Comparison of ENCODE assay signal across 17 mouse cellular contexts in genomic region chr4:107364190-107364639, GRCm38 (mm10). TPM values are rescaled to one million over a fixed set of nuclear protein-coding genes. Genes with fewer than 3 reads are reported as not detected.
DNase-seq lines count a peak whose midpoint lies in the region; ATAC-seq and TF ChIP-seq lines count a peak whose summit lies in the region.
"Had no signal": no experiment of that assay in that cellular context is flagged by ENCODE, and none has a peak within 500 bp of the region (broad histone marks: within the 10 kb centered on the region; RNA-seq: fewer than 3 reads in every experiment).

No protein-coding gene starts in this region.

- H3ac ChIP-seq in myocyte (ENCODE audit: control insufficient read depth, insufficient read length), result no peak overlapping the region

- no peak for TF ChIP-seq CTCF in kidney, postnatal 0 days (IDR thresholded peaks at IDR 0.05; ENCODE audit: low read depth)
- no peak for TF ChIP-seq CTCF in G1E (IDR thresholded peaks at IDR 0.05; ENCODE audit: low read depth, low read length)

- H3K4me1 ChIP-seq in kidney, postnatal 0 days (replicated peaks; ENCODE audit: insufficient read depth, low read length), result no peaks in the 10 kb centered on the region
- peaks cover 26% of the 10 kb centered on the region for H3K4me1 ChIP-seq in G1E (ENCODE audit: insufficient read depth, low read depth, low read length)

- ATAC-seq in kidney, postnatal 0 days (replicated peaks; ENCODE audit: low FRiP score, low read depth), result no peak
- no peak for ATAC-seq in G1E (ENCODE audit: extremely low read depth, insufficient number of reproducible peaks, low FRiP score, poor library complexity, severe bottlenecking)
- peak; percentile 57 to 78 for ATAC-seq in hematopoietic stem cell, adult 5-6 weeks (replicated peaks in 1 of 2; ENCODE audit: insufficient read depth in 1 of 2, low FRiP score in 2 of 2, low TSS enrichment in 1 of 2, low read depth in 1 of 2, poor library complexity in 2 of 2, severe bottlenecking in 2 of 2)
- ATAC-seq: forebrain, embryonic 15.5 days; midbrain, embryonic 16.5 days had no signal

- H3K9me3 ChIP-seq in kidney, postnatal 0 days (replicated peaks; ENCODE audit: low read length), result no peaks in the 10 kb centered on the region
- H3K9me3 ChIP-seq in G1E (replicated peaks), result no peaks in the 10 kb centered on the region
- H3K9me3 ChIP-seq: embryonic facial prominence, embryonic 12.5 days; forebrain, embryonic 15.5 days; hindbrain, embryonic 12.5 days had no signal

- H3K27ac ChIP-seq in kidney, postnatal 0 days, result no peak overlapping the region
- H3K27ac ChIP-seq: embryonic facial prominence, embryonic 12.5 days; forebrain, embryonic 15.5 days; hindbrain, embryonic 12.5 days had no signal

- 0 out of 2 replicates have a peak, but pooled peaks cover 4% of the 10 kb centered on the region for H3K36me3 ChIP-seq in kidney, postnatal 0 days (ENCODE audit: insufficient read depth, low read length)
- H3K36me3 ChIP-seq in G1E (replicated peaks), result peaks cover 22% of the 10 kb centered on the region
- no peaks in the 10 kb centered on the region for H3K36me3 ChIP-seq in myocyte (ENCODE audit: control insufficient read depth, insufficient read depth)
- H3K36me3 ChIP-seq: forebrain, embryonic 15.5 days; hindbrain, embryonic 12.5 days had no signal

- intact Hi-C loops in heart, postnatal 10 days (cut with DNase I), result no loop called here

- peak; percentile 33 for TF ChIP-seq POLR2A in myocyte (IDR thresholded peaks at IDR 0.05; ENCODE audit: insufficient read length, low read depth)

- H3K4me2 ChIP-seq in kidney, postnatal 0 days (ENCODE audit: low read length), result no peak overlapping the region
- peak overlapping the region; percentile 64 for H3K4me2 ChIP-seq in myocyte (ENCODE audit: low read depth)
- H3K4me2 ChIP-seq: embryonic facial prominence, embryonic 12.5 days; forebrain, embryonic 15.5 days; hindbrain, embryonic 12.5 days had no signal

- H3K79me2 ChIP-seq in myocyte (ENCODE audit: control insufficient read depth, insufficient read depth), result peaks cover 12% of the 10 kb centered on the region

- peak; percentile 50 for DNase-seq in kidney, postnatal 0 days (ENCODE audit: low spot score)
- no peak for DNase-seq in kidney, adult 11 months
- peak; percentile 48 for DNase-seq in G1E (ENCODE audit: low spot score)
- DNase-seq in gastrocnemius, adult 18-20 months (ENCODE audit: low spot score), result no peak
- DNase-seq in gastrocnemius, adult 8-10 months (ENCODE audit: low spot score in 2 of 2), result no peak
- DNase-seq in heart, postnatal 10 days, result no peak
- DNase-seq: adrenal gland, adult 2 months; heart, adult 18-20 months; kidney, adult 2 months; thymus, adult 18-20 months had no signal

- no peak overlapping the region for H3K4me3 ChIP-seq in kidney, postnatal 0 days (replicated peaks; ENCODE audit: low read depth, low read length)
- peak overlapping the region; percentile 5; the same call in 1 of the 2 replicates for H3K4me3 ChIP-seq in G1E (ENCODE audit: low read depth, low read length)
- no peak overlapping the region for H3K4me3 ChIP-seq in myocyte
- H3K4me3 ChIP-seq: embryonic facial prominence, embryonic 12.5 days; forebrain, embryonic 15.5 days; hindbrain, embryonic 12.5 days had no signal

- H3K27me3 ChIP-seq in kidney, postnatal 0 days (ENCODE audit: insufficient read depth, low read length), result no peaks in the 10 kb centered on the region
- H3K27me3 ChIP-seq in G1E (ENCODE audit: insufficient read depth, low read length) (no peaks in the 10 kb centered on the region), myocyte (ENCODE audit: control insufficient read depth, insufficient read depth, insufficient read length) (no peaks in the 10 kb centered on the region)
- H3K27me3 ChIP-seq: embryonic facial prominence, embryonic 12.5 days; forebrain, embryonic 15.5 days; hindbrain, embryonic 12.5 days had no signal

- WGBS in kidney, postnatal 0 days, result 80% methylated on average over 5 of the region's 5 CpGs

- no peak overlapping the region for H3K9ac ChIP-seq in kidney, postnatal 0 days (ENCODE audit: low read depth, low read length)
- H3K9ac ChIP-seq: embryonic facial prominence, embryonic 12.5 days; forebrain, embryonic 15.5 days; hindbrain, embryonic 12.5 days had no signal

TF ChIP-seq in myocyte, 11 proteins besides CTCF, POLR2A, EP300 and RAD21:
- TF ChIP-seq E2F4 (IDR thresholded peaks at IDR 0.05; ENCODE audit: insufficient read depth) (no peak), POLR2AphosphoS2 (IDR thresholded peaks at IDR 0.05; ENCODE audit: insufficient read length, low read depth) (no peak), CEBPB (IDR thresholded peaks at IDR 0.05; ENCODE audit: insufficient read depth, poor library complexity, severe bottlenecking) (peak; percentile 91), TCF3 (IDR thresholded peaks at IDR 0.05; ENCODE audit: insufficient read length, low read depth) (peak; percentile 6), USF1 (IDR thresholded peaks at IDR 0.05; ENCODE audit: low read depth) (no peak), MYOG (IDR thresholded peaks at IDR 0.05; ENCODE audit: control insufficient read depth in 1 of 3, insufficient read depth in 1 of 3, insufficient read length in 2 of 3, low read depth in 2 of 3) (peak; percentile 24 to 89 (median 70)), MAX (IDR thresholded peaks at IDR 0.05; ENCODE audit: low read depth) (no peak), REST (IDR thresholded peaks at IDR 0.05; ENCODE audit: insufficient read depth, insufficient read length) (no peak), SRF (IDR thresholded peaks at IDR 0.05; ENCODE audit: control insufficient read depth, insufficient read length, low read depth) (peak; percentile 21), TCF12 (IDR thresholded peaks at IDR 0.05; ENCODE audit: insufficient read depth, poor library complexity, severe bottlenecking) (no peak), MYOD1 (IDR thresholded peaks at IDR 0.05; ENCODE audit: control insufficient read depth in 1 of 3, insufficient read length in 2 of 3, low read depth in 2 of 3) (peak in 2 of 3 experiments; percentile 76 to 81)
TF ChIP-seq in myocyte: peak in this region for 5.

RNA-seq across cellular contexts. Expression of gene Ndc1, which starts 3.4 kb away (rescaled TPM):
- polyA plus RNA-seq in kidney, postnatal 0 days (2015; fragmentation: Nextera tagmentation; extraction: Ambion mirVana), result 19.0 and 21.1 TPM in 2 replicates
- total RNA-seq in G1E (2014; fragmentation: Nextera tagmentation), result 139 and 144 TPM in 2 replicates
- total RNA-seq in G1E (2017), result 48.9 and 56.3 TPM in 2 replicates
- 6.7 and 8.6 TPM in 2 replicates for polyA plus RNA-seq in G1E (2012)
- 33.0 and 45.3 TPM in 2 replicates for total RNA-seq in hematopoietic stem cell, adult 5-6 weeks (2017)
- 10.9 TPM for polyA plus RNA-seq in myocyte (2012; fragmentation: generic; extraction: Trizol)
- total RNA-seq in gastrocnemius, adult 18-20 months (2021), result 1 to 10 TPM; 5.7 to 6.8 TPM
- total RNA-seq in gastrocnemius, adult 8-10 months (2022), result 1 to 10 TPM; 5.8 to 9.5 (median 6.5) TPM
- 10 to 100 TPM; 15.0 to 16.7 TPM for total RNA-seq in heart, postnatal 10 days (2021)

RNA-seq across cellular contexts. Expression of gene Yipf1, which starts 50.1 kb away (rescaled TPM):
- polyA plus RNA-seq in kidney, postnatal 0 days (2015; fragmentation: Nextera tagmentation; extraction: Ambion mirVana), result 67.5 and 68.8 TPM in 2 replicates
- 26.8 and 27.5 TPM in 2 replicates for total RNA-seq in G1E (2014; fragmentation: Nextera tagmentation)
- total RNA-seq in G1E (2017), result 35.8 and 45.5 TPM in 2 replicates
- polyA plus RNA-seq in G1E (2012), result 8.8 and 13.4 TPM in 2 replicates
- total RNA-seq in hematopoietic stem cell, adult 5-6 weeks (2017), result 33.2 and 39.1 TPM in 2 replicates
- polyA plus RNA-seq in myocyte (2012; fragmentation: generic; extraction: Trizol), result 37.3 TPM
- 1 to 10 TPM; 8.2 to 9.0 TPM for total RNA-seq in gastrocnemius, adult 18-20 months (2021)
- 1 to 10 TPM; 7.4 to 9.7 (median 8.9) TPM for total RNA-seq in gastrocnemius, adult 8-10 months (2022)
- 10 to 100 TPM; 26.1 to 28.5 TPM for total RNA-seq in heart, postnatal 10 days (2021)

RNA-seq across cellular contexts. Expression of gene Dio1, which starts 57.2 kb away (rescaled TPM):
- 2.3 and 3.1 TPM in 2 replicates for polyA plus RNA-seq in kidney, postnatal 0 days (2015; fragmentation: Nextera tagmentation; extraction: Ambion mirVana)
- not detected in 2 replicates for total RNA-seq in G1E (2014; fragmentation: Nextera tagmentation)
- total RNA-seq in G1E (2017), result not detected in 2 replicates
- polyA plus RNA-seq in G1E (2012), result not detected in 2 replicates
- not detected in 2 replicates for total RNA-seq in hematopoietic stem cell, adult 5-6 weeks (2017)
- polyA plus RNA-seq in myocyte (2012; fragmentation: generic; extraction: Trizol), result not detected
- not detected for total RNA-seq in gastrocnemius, adult 18-20 months (2021)
- under 1 TPM in 1 of 4 experiments, not detected in 3; 0.16 TPM for total RNA-seq in gastrocnemius, adult 8-10 months (2022)
- total RNA-seq in heart, postnatal 10 days (2021), result not detected
- total RNA-seq: heart, adult 18-20 months; layer of hippocampus, postnatal 10 days had no signal
- polyA plus RNA-seq: embryonic facial prominence, embryonic 12.5 days; forebrain, embryonic 15.5 days; hindbrain, embryonic 12.5 days; midbrain, embryonic 16.5 days had no signal

Comparison
In these comparisons a context has a peak if more than half of its experiments do, and no peak if none do; other contexts are left out.
1. DNase-seq: peak in kidney, postnatal 0 days (single experiment) and G1E (single experiment); none in kidney, adult 11 months (single experiment), gastrocnemius, adult 18-20 months (single experiment), gastrocnemius, adult 8-10 months (0 of 2) and heart, postnatal 10 days (0 of 2).
2. ATAC-seq: peak in hematopoietic stem cell, adult 5-6 weeks (2 of 2); none in kidney, postnatal 0 days (single experiment) and G1E (single experiment).